Mouse (Mus musculus) MEL (cell line): ENCODE results near the gene Gm6169. TPM values are rescaled to one million over a fixed set of nuclear protein-coding genes. Genes with fewer than 3 reads are reported as not detected.
A peak's percentile ranks its signal among the peaks of the same experiment; 100 is the strongest.
"Not testable (repeated sequence)": the region's sequence is repeated elsewhere in the genome, so short reads cannot be mapped to it uniquely, and the experiment has no call there.

Source experiments
- DNase-seq: peaks from one replicate; pipeline ENCODE4 v3.0.0; 2011; ENCODE audit warnings: low read depth, low spot score
- H3K27ac ChIP-seq: 2 replicates; pipeline ENCODE4 v1.5.1; 2012; ENCODE audit warnings: low read depth, mild to moderate bottlenecking, control low read depth, low read length, moderate library complexity; ENCODE audit not compliant: control insufficient read depth
- H3K27me3 ChIP-seq, 2 experiments: fragments of 150-350 bp in 1 of 2; sonication (generic) in 1 of 2; 2 replicates each; pipeline ENCODE4 v1.6.1; 2012; ENCODE audit warnings: low read length in 2 of 2, mild to moderate bottlenecking in 2 of 2, improper control_type of control experiment in 1 of 2, moderate library complexity in 1 of 2; ENCODE audit not compliant: insufficient read depth in 2 of 2, control insufficient read depth in 1 of 2
- H3K36me3 ChIP-seq, 2 experiments: 2 replicates each; pipeline ENCODE4 v1.6.1; 2012 to 2014; ENCODE audit warnings: low read length in 2 of 2, improper control_type of control experiment in 1 of 2, inconsistent platforms in 1 of 2, mild to moderate bottlenecking in 1 of 2; ENCODE audit not compliant: insufficient read depth in 2 of 2, control insufficient read depth in 1 of 2
- H3K4me1 ChIP-seq, 2 experiments: fragments of 150-350 bp in 1 of 2; sonication (generic) in 1 of 2; 2 replicates each; pipeline ENCODE4 v1.6.1; 2012; ENCODE audit warnings: low read length in 2 of 2, improper control_type of control experiment in 1 of 2, mild to moderate bottlenecking in 1 of 2; ENCODE audit not compliant: insufficient read depth in 2 of 2, control insufficient read depth in 1 of 2
- H3K4me3 ChIP-seq, 2 experiments: fragments of 150-350 bp in 1 of 2; sonication (generic) in 1 of 2; 2 replicates each; pipeline ENCODE4 v1.5.1; 2012; ENCODE audit warnings: low read depth in 2 of 2, low read length in 2 of 2, mild to moderate bottlenecking in 2 of 2, moderate library complexity in 2 of 2, control low read depth in 1 of 2, improper control_type of control experiment in 1 of 2; ENCODE audit not compliant: control insufficient read depth in 1 of 2, insufficient read depth in 1 of 2
- H3K79me2 ChIP-seq: 2 replicates; pipeline ENCODE4 v1.6.1; 2012; ENCODE audit warnings: mild to moderate bottlenecking, low read length, moderate library complexity; ENCODE audit not compliant: control insufficient read depth, poor library complexity, insufficient read depth
- H3K9ac ChIP-seq: 2 replicates; pipeline ENCODE4 v1.6.1; 2012; ENCODE audit warnings: low read depth, mild to moderate bottlenecking, control low read depth, low read length, moderate library complexity; ENCODE audit not compliant: control insufficient read depth, poor library complexity, severe bottlenecking
- H3K9me3 ChIP-seq: fragments of 150-350 bp; sonication (generic); replicated peaks from 2 replicates; pipeline ENCODE4 v1.6.1; 2012; ENCODE audit warnings: mild to moderate bottlenecking, low read length, improper control_type of control experiment, moderate library complexity; ENCODE audit not compliant: insufficient read depth
- CHD2 ChIP-seq: IDR thresholded peaks from 2 replicates; pipeline ENCODE4 v1.6.1; 2011; ENCODE audit warnings: low read length, improper control_type of control experiment
- E2F4 ChIP-seq: IDR thresholded peaks from 2 replicates; pipeline ENCODE4 v1.6.1; 2011; ENCODE audit warnings: low read depth, low read length, improper control_type of control experiment, borderline replicate concordance
- EP300 ChIP-seq, 2 experiments: IDR thresholded peaks; 2 replicates each; pipeline ENCODE4 v1.6.1; 2011; ENCODE audit warnings: improper control_type of control experiment in 2 of 2, low read length in 2 of 2, low read depth in 1 of 2, mild to moderate bottlenecking in 1 of 2
- ETS1 ChIP-seq: IDR thresholded peaks from 2 replicates; pipeline ENCODE4 v1.6.1; 2012; ENCODE audit warnings: low read depth, mild to moderate bottlenecking, inconsistent platforms, low read length, improper control_type of control experiment, moderate library complexity
- GABPA ChIP-seq: IDR thresholded peaks from 2 replicates; pipeline ENCODE4 v1.6.1; 2012; ENCODE audit warnings: low read depth, mild to moderate bottlenecking, inconsistent platforms, low read length, improper control_type of control experiment, moderate library complexity
- GATA1 ChIP-seq: IDR thresholded peaks from 2 replicates; pipeline ENCODE4 v1.6.1; 2011; ENCODE audit warnings: low read depth, low read length, improper control_type of control experiment
- JUND ChIP-seq: IDR thresholded peaks from 2 replicates; pipeline ENCODE4 v1.6.1; 2011; ENCODE audit warnings: low read depth, mild to moderate bottlenecking, improper control_type of control experiment, low read length
- MXI1 ChIP-seq: IDR thresholded peaks from 2 replicates; pipeline ENCODE4 v1.6.1; 2011; ENCODE audit warnings: mild to moderate bottlenecking, low read depth, low read length, improper control_type of control experiment
- MYB ChIP-seq: IDR thresholded peaks from 2 replicates; pipeline ENCODE4 v1.6.1; 2011; ENCODE audit warnings: mild to moderate bottlenecking, low read depth, low read length, improper control_type of control experiment
- MYC ChIP-seq: IDR thresholded peaks from 2 replicates; pipeline ENCODE4 v1.6.1; 2011; ENCODE audit warnings: low read depth, mild to moderate bottlenecking, low read length, improper control_type of control experiment, moderate library complexity
- NRF1 ChIP-seq: IDR thresholded peaks from 2 replicates; pipeline ENCODE4 v1.6.1; 2014; ENCODE audit warnings: low read depth, mild to moderate bottlenecking, inconsistent platforms, low read length, improper control_type of control experiment, moderate library complexity; ENCODE audit not compliant: poor library complexity, insufficient read depth, severe bottlenecking
- POLR2A ChIP-seq, 2 experiments: IDR thresholded peaks; 2 replicates each; pipeline ENCODE4 v1.6.1; 2011 to 2012; ENCODE audit warnings: low read length in 2 of 2, mild to moderate bottlenecking in 2 of 2, control low read depth in 1 of 2, improper control_type of control experiment in 1 of 2, low read depth in 1 of 2, moderate library complexity in 1 of 2; ENCODE audit not compliant: control insufficient read depth in 1 of 2, insufficient read depth in 1 of 2, poor library complexity in 1 of 2
- POLR2AphosphoS2 ChIP-seq: IDR thresholded peaks from 2 replicates; pipeline ENCODE4 v1.6.1; 2011; ENCODE audit warnings: low read length, improper control_type of control experiment
- POLR2AphosphoS5 ChIP-seq: IDR thresholded peaks from 2 replicates; pipeline ENCODE4 v1.6.1; 2012; ENCODE audit warnings: low read depth, borderline replicate concordance, mild to moderate bottlenecking, inconsistent platforms, low read length, moderate library complexity, mixed read lengths
- RAD21 ChIP-seq: IDR thresholded peaks from 2 replicates; pipeline ENCODE4 v1.6.1; 2011; ENCODE audit warnings: mild to moderate bottlenecking, low read depth, low read length, improper control_type of control experiment
- RCOR1 ChIP-seq: IDR thresholded peaks from 2 replicates; pipeline ENCODE4 v1.6.1; 2012; ENCODE audit warnings: low read depth, mild to moderate bottlenecking, inconsistent platforms, low read length, improper control_type of control experiment
- SIN3A ChIP-seq: IDR thresholded peaks from 2 replicates; pipeline ENCODE4 v1.6.1; 2012; ENCODE audit warnings: low read length, improper control_type of control experiment, inconsistent platforms
- TBP ChIP-seq: IDR thresholded peaks from 2 replicates; pipeline ENCODE4 v1.8.0; 2011; ENCODE audit warnings: low read depth, low read length, improper control_type of control experiment
- TCF12 ChIP-seq: IDR thresholded peaks from 2 replicates; pipeline ENCODE4 v1.6.1; 2014; ENCODE audit warnings: low read depth, mild to moderate bottlenecking, inconsistent platforms, low read length, improper control_type of control experiment, moderate library complexity
- UBTF ChIP-seq: IDR thresholded peaks from 2 replicates; pipeline ENCODE4 v1.6.1; 2012; ENCODE audit warnings: low read depth, mild to moderate bottlenecking, inconsistent platforms, low read length, improper control_type of control experiment, moderate library complexity, borderline replicate concordance; ENCODE audit not compliant: insufficient read depth
- USF1 ChIP-seq: IDR thresholded peaks from 2 replicates; pipeline ENCODE4 v1.6.1; 2014; ENCODE audit warnings: low read depth, mild to moderate bottlenecking, inconsistent platforms, low read length, improper control_type of control experiment, moderate library complexity
- ZNF384 ChIP-seq: IDR thresholded peaks from 2 replicates; pipeline ENCODE4 v1.6.1; 2012; ENCODE audit warnings: low read depth, mild to moderate bottlenecking, inconsistent platforms, low read length, improper control_type of control experiment
- polyA plus RNA-seq, 2 experiments: library from polyadenylated mRNA; stranded (reverse) in 1 of 2; unstranded in 1 of 2; fragments of >175 nt in 1 of 2; fragments of >200 nt in 1 of 2; gene quantifications; 2 replicates each; pipeline versions ENCODE4 v1.2.1 to v1.2.4; 2012; ENCODE audit warnings: low replicate concordance in 2 of 2, low read depth in 1 of 2; ENCODE audit not compliant: insufficient read length in 2 of 2, insufficient read depth in 1 of 2, missing spikeins in 1 of 2
- total RNA-seq: library from RNA; depleted of rRNA; stranded (reverse); fragments of 300-350 nt; gene quantifications from 2 replicates; pipeline ENCODE4 v1.2.3, GENCODE M21; 2012

Gene Gm6169
- total and polyA plus RNA-seq, 3 experiments = 1.9 to 3.6 TPM; not detected in 1

GRCm38 (mm10) chr13:97142321-97142720 lies 43.3 kb upstream of the Gm6169 start:
- no peak for DNase-seq
- TF ChIP-seq POLR2AphosphoS2 (no peak), POLR2AphosphoS5 (no peak), USF1 (no peak), MXI1 (no peak), EP300 (IDR thresholded peaks at IDR 0.05; ENCODE audit: low read depth in 1 of 2, low read length in 2 of 2) (no peak)
- Histone ChIP-seq H3K79me2 (peaks cover 11% of the 10 kb centered on the region), H3K4me1 (no peaks in the 10 kb centered on the region), H3K36me3 (peaks cover 2 to 9% of the 10 kb centered on the region in 2 experiments), H3K9me3 (no peaks in the 10 kb centered on the region), H3K27ac (no peak overlapping the region), H3K4me3 (no peak overlapping the region), H3K27me3 (no peaks in the 10 kb centered on the region), H3K9ac (no peak overlapping the region)

- peaks cover 16% of the 10 kb centered on the region for H3K79me2 ChIP-seq
- peak overlapping the region; percentile 93 to 98 for H3K4me3 ChIP-seq
- peak; percentile 42 for DNase-seq
- peak overlapping the region; percentile 83 for H3K27ac ChIP-seq
- not testable (repeated sequence) for H3K27me3 ChIP-seq, H3K9me3 ChIP-seq
- TF ChIP-seq TBP = peak; percentile 87
- TF ChIP-seq, all 39 proteins: peak for 1; not testable (repeated sequence) for 38
- not testable (repeated sequence) for H3K4me1 ChIP-seq
- peaks cover 10 to 13% of the 10 kb centered on the region in 2 experiments for H3K36me3 ChIP-seq
- peak overlapping the region; percentile 98 for H3K9ac ChIP-seq
Observed at GRCm38 (mm10) chr13:97138404-97138931, 39.4 kb upstream of the Gm6169 start.

GRCm38 (mm10) chr13:97137466-97138400 lies 38.7 kb upstream of the Gm6169 start, which contains the start of the genes Gfm2 and Nsa2:
Gene Gfm2 (plus strand): TSS chr13:97137937.
Gene Nsa2 (minus strand): TSS chr13:97137937.
- Histone ChIP-seq H3K9ac (peak within 1 kb of the TSS; percentile 98), H3K4me1 (no peaks in the 10 kb centered on the region), H3K9me3 (no peaks in the 10 kb centered on the region), H3K27me3 (no peaks in the 10 kb centered on the region), H3K27ac (peak within 1 kb of the TSS; percentile 83), H3K79me2 (peaks cover 16% of the 10 kb centered on the region), H3K36me3 (peaks cover 9 to 11% of the 10 kb centered on the region in 2 experiments), H3K4me3 (peak within 1 kb of the TSS; percentile 93 to 98)
- peak; percentile 97 for DNase-seq
- peak; percentile 85; the same call in 1 of the 2 replicates for TF ChIP-seq MYC
- no peak for TF ChIP-seq ZNF384
- peak; percentile 85 to 98 for TF ChIP-seq POLR2A (IDR thresholded peaks at IDR 0.05; ENCODE audit: control insufficient read depth in 1 of 2, insufficient read depth in 1 of 2, low read depth in 1 of 2, low read length in 2 of 2, poor library complexity in 1 of 2)
- no peak for TF ChIP-seq RAD21
- peak; percentile 86 for TF ChIP-seq MXI1
- peak; percentile 89 for TF ChIP-seq TBP
- no peak for TF ChIP-seq GATA1
- TF ChIP-seq MYB = 0 out of 2 replicates have a peak, but pooled peaks have one; percentile 12
- TF ChIP-seq SIN3A = peak; percentile 93
- TF ChIP-seq RCOR1 = no peak
- TF ChIP-seq EP300 (IDR thresholded peaks at IDR 0.05; ENCODE audit: low read depth in 1 of 2, low read length in 2 of 2) = 0 out of 4 replicates have a peak, but pooled peaks of 1 of the 2 experiments have one; percentile 11
- 0 out of 2 replicates have a peak, but pooled peaks have one; percentile 22 for TF ChIP-seq GABPA
- TF ChIP-seq TCF12 = peak; percentile 76
- TF ChIP-seq ETS1 = peak; percentile 53; the same call in 1 of the 2 replicates
- no peak for TF ChIP-seq JUND
- TF ChIP-seq NRF1 = peak; percentile 67
- TF ChIP-seq POLR2AphosphoS2 = peak; percentile 87; the same call in 1 of the 2 replicates
- TF ChIP-seq CHD2 = no peak; the same call in 1 of the 2 replicates
- 0 out of 2 replicates have a peak, but pooled peaks have one; percentile 66 for TF ChIP-seq UBTF
- peak; percentile 68; the same call in 1 of the 2 replicates for TF ChIP-seq E2F4
